Mouse (Mus musculus) adrenal gland, postnatal 14 days (tissue): ENCODE measurements around the gene Lrrc45. TPM values are rescaled to one million over a fixed set of nuclear protein-coding genes. Genes with fewer than 3 reads are reported as not detected.

Source experiments
- total RNA-seq: library from RNA; stranded (reverse); gene quantifications from 2 replicates; pipeline ENCODE4 v1.2.3, GENCODE M21; 2021

Gene Lrrc45
- total RNA-seq, 1 experiment from 2014 or later = 27.2 TPM

Other genes with a start within 250 kb of the Lrrc45 start
- gene Arl16, start 246.3 kb upstream of the Lrrc45 start, total RNA-seq = 19.6 and 23.4 TPM in 2 replicates
- gene Mrpl12, start 229.3 kb upstream of the Lrrc45 start, total RNA-seq = 161 TPM in 2 replicates
- 50.7 and 64.4 TPM in 2 replicates for gene Slc25a10, start 222.1 kb upstream of the Lrrc45 start, total RNA-seq
- gene Gcgr, start 183.2 kb upstream of the Lrrc45 start, total RNA-seq = 2.3 and 11.7 TPM in 2 replicates
- gene Mcrip1, start 164.2 kb upstream of the Lrrc45 start, total RNA-seq = 52.6 and 67.9 TPM in 2 replicates
- 0.48 TPM in 1 of 2 replicates, not detected in the other for gene Ppp1r27, start 162.8 kb upstream of the Lrrc45 start, total RNA-seq
- gene P4hb, start 140.7 kb upstream of the Lrrc45 start, total RNA-seq = 449 and 479 TPM in 2 replicates
- gene Arhgdia, start 132.3 kb upstream of the Lrrc45 start, total RNA-seq = 268 and 310 TPM in 2 replicates
- gene Alyref, start 115.6 kb upstream of the Lrrc45 start, total RNA-seq = 120 and 128 TPM in 2 replicates
- 68.3 and 69.0 TPM in 2 replicates for gene Anapc11, start 115.5 kb upstream of the Lrrc45 start, total RNA-seq
- 1.6 TPM in 1 of 2 replicates, not detected in the other for gene Npb, start 105.4 kb upstream of the Lrrc45 start, total RNA-seq
- gene Pcyt2, start 96.0 kb upstream of the Lrrc45 start, total RNA-seq = 148 and 187 TPM in 2 replicates
- 37.1 and 39.7 TPM in 2 replicates for gene Sirt7, start 88.7 kb upstream of the Lrrc45 start, total RNA-seq
- 51.8 and 55.3 TPM in 2 replicates for gene Mafg, start 80.3 kb upstream of the Lrrc45 start, total RNA-seq
- gene Pycr1, start 70.2 kb upstream of the Lrrc45 start, total RNA-seq = 1.6 TPM in 2 replicates
- 0.94 TPM in 1 of 2 replicates, not detected in the other for gene Myadml2, start 65.8 kb upstream of the Lrrc45 start, total RNA-seq
- gene Notum, start 52.8 kb upstream of the Lrrc45 start, total RNA-seq = 8.3 and 11.2 TPM in 2 replicates
- 69.4 and 71.3 TPM in 2 replicates for gene Aspscr1, start 41.0 kb upstream of the Lrrc45 start, total RNA-seq
- 46.4 and 52.5 TPM in 2 replicates for gene Cenpx, start 187 bp upstream of the Lrrc45 start, total RNA-seq
- gene Rac3, start 7.5 kb downstream of the Lrrc45 start, total RNA-seq = 3.2 and 5.3 TPM in 2 replicates
- gene Dcxr, start 13.4 kb downstream of the Lrrc45 start, total RNA-seq = 31.8 and 41.9 TPM in 2 replicates
- gene Cbr2, start 18.2 kb downstream of the Lrrc45 start, total RNA-seq = 7.3 and 10.2 TPM in 2 replicates
- gene Hmga1b, start 48.9 kb downstream of the Lrrc45 start, total RNA-seq = 20.9 and 46.6 TPM in 2 replicates
- 18.5 and 18.6 TPM in 2 replicates for gene Rfng, start 70.3 kb downstream of the Lrrc45 start, total RNA-seq
- gene Gps1, start 70.3 kb downstream of the Lrrc45 start, total RNA-seq = 101 and 107 TPM in 2 replicates
- gene Dus1l, start 82.5 kb downstream of the Lrrc45 start, total RNA-seq = 64.5 and 70.5 TPM in 2 replicates
- gene Fasn, start 110.6 kb downstream of the Lrrc45 start, total RNA-seq = 94.1 and 150 TPM in 2 replicates
- 12.6 and 17.7 TPM in 2 replicates for gene Ccdc57, start 218.9 kb downstream of the Lrrc45 start, total RNA-seq
- gene Slc16a3, start 234.6 kb downstream of the Lrrc45 start, total RNA-seq = 10.6 and 14.0 TPM in 2 replicates